Mouse (Mus musculus) spleen, adult 2 months (tissue): ENCODE measurements at regions not wholly inside any gene's neighbourhood (a gene's known extent, or its start where the extent isn't known, plus 50 kb on each side); places are given as distances from the start of the nearest gene placed in this dataset.

Source experiments
- CTCF ChIP-seq: fragments of 200-500 bp; IDR thresholded peaks from 2 replicates; pipeline ENCODE4 v1.5.1; 2011; ENCODE audit warnings: mild to moderate bottlenecking, inconsistent platforms; ENCODE audit not compliant: insufficient read depth, insufficient read length, insufficient replicate concordance; ENCODE audit errors: extremely low read depth
- POLR2A ChIP-seq: fragments of 200-500 bp; IDR thresholded peaks from 2 replicates; pipeline ENCODE4 v1.6.1; 2011; ENCODE audit warnings: low read depth, low read length, inconsistent platforms

GRCm38 (mm10) chr10:14303476-14303875, 242.0 kb downstream of the Adgrg6 start:
- no peak for TF ChIP-seq POLR2A
- TF ChIP-seq CTCF, result no peak
